Mouse (Mus musculus) kidney, adult 8-10 months (tissue): ENCODE results near the gene Ccdc15.
"Not testable (repeated sequence)": the region's sequence is repeated elsewhere in the genome, so short reads cannot be mapped to it uniquely, and the experiment has no call there.

Source experiments
- DNase-seq, 2 experiments: peaks; one replicate each; pipeline ENCODE4 v3.0.0; 2022

The Ccdc15 gene

GRCm38 (mm10) chr9:37349050-37349449 is 818 bp upstream of the Ccdc15 start:
- DNase-seq: no peak

GRCm38 (mm10) chr9:37347184-37347987 is 846 bp downstream of the Ccdc15 start:
- DNase-seq: no peak

DNA sequence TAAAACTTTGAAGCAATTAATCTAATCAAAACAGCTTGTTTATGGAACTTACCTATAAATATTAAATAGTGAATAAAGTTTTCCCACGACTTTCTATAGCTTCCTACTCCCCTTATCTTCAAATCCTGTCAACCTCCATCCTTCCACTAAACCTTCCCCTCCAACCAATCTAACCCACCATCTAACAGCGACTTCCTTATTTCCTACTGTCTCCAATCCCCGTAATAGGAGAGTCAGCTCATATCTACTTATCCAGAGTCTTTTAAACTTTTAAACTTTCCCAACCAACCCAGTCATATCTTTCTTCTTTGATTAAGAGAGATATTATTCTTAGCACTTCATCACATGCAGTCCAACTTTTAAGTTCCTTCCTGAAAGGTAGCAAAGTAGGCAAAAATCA is 2.8 kb downstream of the Ccdc15 start:
- no peak for DNase-seq

GRCm38 (mm10) chr9:37329456-37329855 is 18.8 kb downstream of the Ccdc15 start:
- DNase-seq: no peak

- DNase-seq: no peak
These were observed 46.5 kb downstream of the Ccdc15 start for GRCm38 (mm10) chr9:37301720-37302119.

DNA sequence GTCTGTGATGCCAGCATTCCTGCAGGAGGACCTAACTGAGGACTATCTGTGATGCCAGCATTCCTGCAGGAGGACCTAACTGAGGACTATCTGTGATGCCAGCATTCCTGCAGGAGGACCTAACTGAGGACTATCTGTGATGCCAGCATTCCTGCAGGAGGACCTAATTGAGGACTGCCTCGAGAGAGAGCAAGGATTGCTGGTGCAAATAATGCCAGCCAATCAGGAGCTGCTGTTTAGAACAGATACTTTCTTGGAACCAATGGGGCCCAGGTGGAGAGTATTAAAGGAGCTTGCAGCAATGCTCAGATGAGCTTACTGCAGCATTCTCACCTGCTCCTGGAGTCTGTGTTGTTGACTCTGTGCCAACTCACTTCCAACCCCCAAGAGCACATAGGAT is 47.7 kb downstream of the Ccdc15 start:
- DNase-seq: not testable (repeated sequence)

- no peak for DNase-seq
These were observed 52.6 kb downstream of the Ccdc15 start for GRCm38 (mm10) chr9:37295586-37295985.

DNA sequence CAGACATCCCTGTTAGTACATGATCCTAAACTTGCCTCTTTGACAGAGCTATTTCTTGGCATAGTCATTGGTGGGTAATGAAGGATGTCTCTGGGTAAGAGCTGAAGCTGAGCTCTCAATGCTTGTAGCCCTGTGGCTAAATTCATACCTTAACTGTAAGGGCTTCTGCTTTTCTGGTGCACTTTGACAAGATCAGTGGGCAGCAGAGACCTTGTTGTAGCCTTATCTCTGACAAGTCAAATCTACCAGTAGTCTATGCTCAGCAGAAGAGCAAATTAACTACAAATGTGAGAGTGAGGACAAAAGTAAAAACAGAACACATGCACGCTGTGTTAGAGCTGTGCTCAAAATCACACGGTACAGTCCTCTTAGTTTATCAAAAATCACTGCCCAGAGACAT is 81.6 kb downstream of the Ccdc15 start:
- DNase-seq: no peak

GRCm38 (mm10) chr9:37255889-37256225 is 92.4 kb downstream of the Ccdc15 start:
- peak; percentile 19 to 36 for DNase-seq

DNA sequence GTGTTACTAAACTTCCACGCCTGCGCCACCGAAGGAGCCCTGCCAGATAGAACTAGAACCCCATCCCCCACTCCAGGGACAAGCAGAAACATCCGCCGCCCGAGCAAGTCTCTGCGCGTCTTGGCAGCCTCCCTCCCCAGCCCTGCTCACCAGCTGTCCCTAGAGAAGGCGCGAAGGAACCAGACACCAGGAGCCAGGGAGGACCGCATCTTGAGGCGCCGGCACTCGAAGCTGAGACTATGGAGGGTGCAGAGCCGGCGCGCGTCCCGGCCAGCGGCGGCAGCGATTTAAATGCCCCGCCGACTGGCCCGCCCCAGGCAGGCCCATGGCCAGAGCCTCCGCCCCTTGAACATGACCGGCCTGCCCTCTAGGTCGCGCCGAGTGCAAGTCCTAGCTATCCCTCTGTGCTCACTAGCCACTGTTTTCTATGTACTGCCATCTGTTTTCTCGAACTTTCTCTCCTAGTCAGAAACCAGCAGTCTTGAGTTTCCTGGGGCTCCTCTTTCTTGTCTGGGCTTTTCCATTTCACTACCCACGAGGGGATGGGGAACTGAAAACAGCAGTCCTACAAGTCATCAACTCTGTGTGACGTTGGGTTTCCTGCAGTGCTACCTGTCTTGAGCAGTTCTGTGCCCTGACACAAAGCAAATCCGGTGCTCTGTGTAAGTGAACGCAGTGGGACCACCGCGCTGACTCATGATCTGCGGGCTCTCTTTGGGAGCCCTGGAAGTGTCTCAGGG is 92.9 kb downstream of the Ccdc15 start, which contains the start of gene Slc37a2:
Gene Slc37a2, minus strand, starts transcription at position 590 of the 740 bp plus-strand sequence.
- peak; percentile 53 to 61 for DNase-seq

DNA sequence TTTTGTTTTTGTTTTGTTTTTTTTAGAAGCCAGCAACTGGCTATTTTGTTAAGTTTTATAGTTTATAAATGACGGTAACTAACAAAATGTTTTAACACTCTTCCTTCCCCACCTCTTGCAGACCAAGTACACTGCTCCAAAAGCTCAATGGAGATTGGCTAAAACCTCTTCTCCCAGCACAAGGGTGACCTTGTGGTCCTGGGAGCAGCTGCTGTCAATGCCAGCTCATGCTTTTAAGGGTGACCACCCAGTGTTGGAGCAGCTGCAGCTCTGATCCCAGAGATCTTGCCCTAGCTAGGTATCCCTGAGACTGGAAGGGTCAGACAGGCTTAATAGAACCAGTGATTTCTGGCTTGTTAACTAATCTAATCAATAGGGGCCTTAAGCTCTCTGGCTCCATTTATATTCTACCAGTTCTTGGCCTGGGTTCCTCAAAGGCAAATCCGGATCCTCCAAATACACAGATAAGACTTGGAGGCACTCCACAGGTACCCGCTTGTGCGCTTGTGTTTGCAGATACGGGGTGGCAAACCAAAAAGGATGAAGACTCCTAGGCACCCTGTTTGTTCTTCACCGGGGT is 93.6 kb downstream of the Ccdc15 start:
- no peak for DNase-seq

DNA sequence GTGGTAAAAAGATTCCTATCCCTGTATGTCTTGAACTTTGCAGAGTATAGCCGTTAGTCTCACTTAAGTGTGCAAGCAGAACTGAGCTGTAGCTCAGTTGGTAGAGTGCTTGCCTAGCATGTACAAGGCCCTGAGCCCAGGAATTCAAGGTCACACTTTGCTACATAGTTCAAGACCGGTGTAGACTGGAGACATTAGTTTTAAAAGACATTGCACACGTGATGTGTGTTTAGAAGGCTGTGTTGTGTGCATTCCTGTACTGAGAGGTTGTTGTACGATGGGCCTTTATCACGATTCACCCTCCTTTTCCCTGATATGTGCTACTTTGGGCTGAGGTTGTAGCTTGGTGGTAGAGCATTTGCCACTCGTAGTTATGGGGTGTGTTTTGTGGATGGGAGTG is 97.6 kb downstream of the Ccdc15 start:
- no peak for DNase-seq

- no peak for DNase-seq
These were observed 98.3 kb downstream of the Ccdc15 start for GRCm38 (mm10) chr9:37249976-37250375.

GRCm38 (mm10) chr9:37248381-37248906 is 99.8 kb downstream of the Ccdc15 start:
- no peak for DNase-seq

GRCm38 (mm10) chr9:37247429-37247828 is 100.8 kb downstream of the Ccdc15 start:
- DNase-seq: peak in 1 of 2 experiments; percentile 6

DNA sequence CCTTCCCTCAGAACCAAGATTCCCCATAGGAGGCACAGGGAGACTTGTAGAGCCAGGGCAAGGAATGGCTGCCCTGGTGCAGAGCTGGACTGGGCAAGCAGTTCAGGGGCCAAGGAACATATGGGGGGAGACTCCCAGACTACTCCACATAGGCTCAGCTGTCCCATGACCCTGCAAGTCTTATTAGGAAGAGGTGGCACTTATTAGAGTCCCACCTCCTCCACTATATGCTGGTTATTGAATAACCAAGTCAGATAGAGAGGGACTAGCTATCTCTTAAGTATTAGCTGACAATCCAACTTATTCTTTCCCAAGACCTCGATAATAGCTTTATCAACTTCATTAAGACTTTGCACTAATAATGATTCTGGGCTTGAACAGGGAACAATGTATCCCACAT is 102.4 kb downstream of the Ccdc15 start:
- no peak for DNase-seq

DNA sequence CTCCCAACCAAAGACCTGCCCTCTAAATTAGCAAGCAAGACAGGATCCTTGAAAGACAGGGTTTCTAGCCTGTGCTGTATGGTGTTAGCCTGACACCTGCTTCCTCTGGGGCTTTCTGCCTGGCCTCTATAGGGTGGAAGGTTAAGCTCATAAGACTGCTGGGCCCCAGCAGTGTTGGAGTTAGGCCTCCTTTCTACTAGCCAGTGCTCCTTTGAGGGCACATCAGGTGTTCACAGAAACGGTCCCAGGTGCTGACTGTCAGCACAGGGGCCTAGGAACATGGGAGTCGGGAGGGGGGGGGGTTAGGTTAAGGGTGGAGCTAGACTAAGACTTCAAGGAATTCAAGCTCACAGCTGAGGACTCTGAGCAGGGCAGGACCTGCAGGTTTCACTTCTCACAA is 102.8 kb downstream of the Ccdc15 start:
- DNase-seq: no peak

DNA sequence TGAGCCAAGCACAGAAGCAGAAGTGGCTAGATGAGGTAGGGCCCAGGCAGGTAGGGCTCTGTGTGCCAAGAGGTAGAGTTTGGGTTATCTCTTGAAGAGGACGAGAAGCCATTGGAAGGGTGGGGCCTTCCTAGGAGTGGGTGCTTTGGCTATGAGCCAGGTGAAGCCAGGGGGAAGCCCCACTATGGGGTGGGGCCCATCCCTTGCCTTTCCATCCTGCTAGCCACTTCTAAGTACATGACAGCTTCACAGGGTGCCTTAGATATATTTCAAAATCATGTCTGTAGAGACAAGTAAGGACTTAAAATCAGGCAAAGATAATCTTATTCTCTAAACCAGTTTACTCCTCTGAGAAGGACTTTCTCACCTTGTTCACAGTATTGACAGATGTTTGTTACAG is 103.6 kb downstream of the Ccdc15 start:
- DNase-seq: no peak

DNA sequence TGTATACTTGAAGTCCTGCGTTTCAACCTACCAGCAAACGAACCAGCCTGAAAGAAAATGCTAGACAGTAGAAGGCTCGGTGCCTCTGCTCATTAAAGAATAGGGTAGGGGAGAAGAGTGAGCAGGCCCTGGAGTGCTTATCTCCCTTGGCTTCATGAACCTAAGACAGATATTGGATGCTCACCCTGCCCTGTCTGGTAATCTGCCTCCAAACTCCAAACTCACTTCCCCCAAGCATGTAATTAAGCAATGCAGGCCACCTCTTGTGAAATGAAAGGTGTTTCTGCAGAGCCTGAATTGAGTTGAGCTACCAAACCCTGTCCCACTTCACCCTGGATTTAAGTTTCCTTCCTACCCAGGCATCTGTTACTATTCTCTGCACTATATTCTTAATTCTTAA is 105.5 kb downstream of the Ccdc15 start:
- DNase-seq: no peak

DNA sequence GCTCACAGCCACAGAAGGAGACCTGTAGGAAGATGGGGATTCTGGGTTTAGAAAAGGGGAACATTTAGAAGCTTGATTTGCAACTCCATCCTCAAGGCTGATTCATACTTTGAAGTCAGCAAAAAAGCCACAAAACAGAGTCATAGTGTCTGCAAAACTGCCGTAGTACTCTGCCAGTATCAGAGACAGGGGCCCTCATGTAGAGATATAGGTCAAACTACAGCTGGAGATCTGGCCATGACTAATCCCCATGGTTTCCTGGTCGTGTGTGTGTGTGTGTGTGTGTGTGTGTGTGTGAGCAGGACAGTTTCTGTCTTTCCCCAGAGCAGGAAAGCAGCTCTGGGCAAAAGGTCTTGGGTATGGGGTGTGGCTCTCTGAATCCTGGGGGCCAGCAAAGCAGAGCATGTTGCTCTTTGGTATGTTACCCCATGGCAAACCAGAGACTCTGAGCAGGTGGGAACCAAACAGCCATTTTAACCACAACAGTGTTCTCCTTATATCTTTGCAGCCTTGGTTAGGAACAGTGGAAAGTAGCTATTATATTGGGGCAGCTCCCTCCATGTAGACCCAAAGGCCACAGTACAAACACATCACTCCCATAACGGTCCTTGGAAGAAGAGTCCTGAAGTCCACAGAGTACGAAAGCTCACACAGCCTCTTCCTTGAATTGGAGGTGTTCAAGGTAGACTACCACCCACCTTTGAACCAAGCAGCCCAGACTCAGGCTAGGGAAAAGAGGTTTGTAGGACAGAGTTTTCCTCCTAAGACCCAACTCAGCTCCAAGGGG is 112.1 kb downstream of the Ccdc15 start:
- DNase-seq: no peak

- DNase-seq: no peak
These were observed 115.7 kb downstream of the Ccdc15 start for GRCm38 (mm10) chr9:37232201-37233195.
